Mouse (Mus musculus): ENCODE measurements around the gene 4933409G03Rik.
"Not testable (repeated sequence)": the region's sequence is repeated elsewhere in the genome, so short reads cannot be mapped to it uniquely, and the experiment has no call there.

4933409G03Rik gene

DNA sequence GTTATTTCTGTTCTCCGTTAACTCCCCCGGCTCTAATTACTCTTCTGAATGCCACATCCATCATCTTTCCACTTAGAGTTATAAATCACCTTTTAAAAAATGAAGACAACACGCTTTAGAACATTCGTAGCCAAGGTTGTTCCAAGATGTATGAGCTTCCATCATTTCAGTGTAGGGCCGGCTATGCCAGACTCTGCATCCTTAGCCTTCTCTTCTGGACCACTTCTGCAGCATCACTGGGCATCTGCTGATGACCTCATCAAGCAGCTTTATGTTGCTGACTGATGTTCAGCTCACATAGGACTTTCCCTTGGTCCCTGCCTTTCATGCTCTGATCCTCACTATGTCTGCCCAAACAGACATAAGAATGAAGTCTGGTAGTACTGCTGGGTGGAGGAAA, at the start of gene 4933409G03Rik:
TSS of gene 4933409G03Rik (plus strand) at position 301 of the 400 bp plus-strand sequence.
- no peak for DNase-seq (ENCODE audit: low spot score)

- DNase-seq (ENCODE audit: low spot score): no peak
Measured at GRCm38 (mm10) chr2:68544190-68544589, 38.0 kb upstream of the 4933409G03Rik start.

DNA sequence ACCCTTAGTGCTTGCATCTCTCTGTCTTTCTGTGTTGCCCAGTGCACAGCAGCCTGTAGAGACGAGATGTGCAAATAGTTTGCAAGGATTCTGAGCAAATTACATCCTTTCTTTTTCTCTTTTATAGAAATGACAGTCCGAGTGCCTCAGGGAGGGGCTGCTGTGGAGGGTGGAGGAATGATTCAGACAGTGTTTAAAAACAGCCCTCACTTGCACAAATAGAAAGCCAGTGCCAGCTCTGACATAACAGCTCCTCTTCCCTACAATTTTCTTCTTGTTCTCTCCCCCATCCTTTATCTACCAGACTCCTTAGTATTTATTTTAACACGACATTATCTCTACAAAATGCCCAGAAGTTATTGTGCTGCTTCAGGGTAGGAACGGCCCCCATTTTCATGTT, 21.4 kb upstream of the 4933409G03Rik start:
- no peak for DNase-seq (ENCODE audit: low spot score)

DNA sequence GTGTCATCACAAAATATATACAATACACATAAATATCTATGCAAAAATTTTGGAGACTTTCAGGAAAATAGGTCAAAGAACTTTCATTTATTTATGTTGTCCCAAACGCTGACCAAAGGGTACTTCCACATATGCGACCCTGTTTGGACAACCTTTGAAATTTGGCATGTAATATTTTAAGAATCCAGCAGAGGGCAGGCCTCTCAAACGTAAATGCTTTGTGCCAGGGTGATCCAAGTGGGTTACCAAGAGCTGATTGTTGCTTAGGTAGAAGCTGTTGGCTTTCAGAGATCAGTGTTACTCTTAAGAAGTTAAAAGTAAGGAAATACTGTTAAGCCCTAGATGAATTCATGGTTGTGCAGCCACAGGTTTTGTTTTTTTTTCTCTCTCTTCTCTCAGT, 18.9 kb upstream of the 4933409G03Rik start:
- no peak for DNase-seq (ENCODE audit: low spot score)

DNA sequence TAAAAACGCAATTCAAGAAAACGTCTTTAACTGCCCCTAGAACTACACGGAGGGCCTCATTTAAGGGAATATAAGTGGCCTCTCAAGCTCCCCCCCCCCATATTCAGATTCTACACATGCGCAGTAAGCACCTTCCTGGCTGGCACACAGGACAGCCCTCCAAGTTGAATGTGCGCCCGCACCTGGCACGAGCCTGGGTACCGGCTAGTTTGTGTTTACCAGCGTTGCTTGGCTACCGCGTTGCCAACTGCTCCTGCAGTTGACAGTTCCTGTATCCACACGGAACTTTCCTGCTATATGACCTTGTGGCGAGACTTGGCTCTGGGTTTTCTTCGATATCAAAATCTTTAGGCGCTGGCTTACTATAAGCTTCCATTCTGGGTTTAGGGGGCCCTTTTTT, 13.9 kb upstream of the 4933409G03Rik start:
- no peak for DNase-seq (ENCODE audit: low spot score)

DNA sequence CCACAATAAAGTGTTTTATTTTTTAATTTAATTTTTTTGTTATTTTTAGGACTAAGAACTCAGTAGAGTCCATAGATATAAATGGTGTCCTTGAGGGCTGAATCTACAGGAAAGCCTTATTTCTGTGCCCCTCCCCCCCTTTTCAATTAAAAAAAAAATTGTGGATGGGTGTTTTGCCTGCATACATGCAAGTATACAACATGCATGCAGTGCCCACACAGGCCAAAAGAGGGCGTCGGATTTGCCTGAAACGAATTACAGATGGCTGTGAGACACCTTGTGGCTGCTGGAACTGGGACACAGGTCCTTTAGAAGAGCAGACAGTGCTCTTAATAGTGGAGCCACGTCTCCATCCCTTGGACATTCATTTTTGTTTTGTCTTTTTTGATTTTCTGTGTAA, 9.9 kb upstream of the 4933409G03Rik start:
- DNase-seq (ENCODE audit: low spot score): no peak

- DNase-seq (ENCODE audit: low spot score): no peak
Measured at GRCm38 (mm10) chr2:68592765-68593164, 10.6 kb downstream of the 4933409G03Rik start.

GRCm38 (mm10) chr2:68656186-68656585, 74.0 kb downstream of the 4933409G03Rik start, which contains the start of gene 4932414N04Rik:
TSS of gene 4932414N04Rik (plus strand) at chr2:68656486.
- not testable (repeated sequence) for DNase-seq (ENCODE audit: low spot score)
